Mouse (Mus musculus) lung, embryonic 14.5 days (tissue): ENCODE data around the gene Dmp1. TPM values are rescaled to one million over a fixed set of nuclear protein-coding genes. Genes with fewer than 3 reads are reported as not detected.

Source experiments
- ATAC-seq: fragments of 200-750 bp; cut with Nextera tagmentation; 2 replicates; pipeline ENCODE4 v1.8.0; 2017; ENCODE audit warnings: mild to moderate bottlenecking, moderate TSS enrichment, moderate library complexity; ENCODE audit not compliant: insufficient read depth
- DNase-seq: peaks from one replicate; pipeline ENCODE4 v3.0.0-alpha.2; 2015
- H3K27ac ChIP-seq: fragments of 300-500 bp; sonication (generic); 2 replicates; pipeline ENCODE4 v1.5.1; 2014; ENCODE audit warnings: low read depth, mild to moderate bottlenecking, moderate library complexity
- H3K27me3 ChIP-seq: fragments of 300-500 bp; sonication (generic); 2 replicates; pipeline ENCODE4 v1.6.1; 2014; ENCODE audit warnings: low read length, control low read depth; ENCODE audit not compliant: insufficient read depth
- H3K36me3 ChIP-seq: fragments of 300-500 bp; sonication (generic); 2 replicates; pipeline ENCODE4 v1.6.1; 2014; ENCODE audit warnings: control low read depth; ENCODE audit not compliant: insufficient read depth
- H3K4me1 ChIP-seq: fragments of 300-500 bp; sonication (generic); 2 replicates; pipeline ENCODE4 v1.6.1; 2014; ENCODE audit warnings: antibody characterized with exemption, control low read depth; ENCODE audit not compliant: insufficient read depth
- H3K4me2 ChIP-seq: fragments of 300-500 bp; sonication (generic); 2 replicates; pipeline ENCODE4 v1.6.1; 2014; ENCODE audit warnings: mild to moderate bottlenecking
- H3K4me3 ChIP-seq: fragments of 300-500 bp; sonication (generic); 2 replicates; pipeline ENCODE4 v1.5.1; 2014; ENCODE audit warnings: low read depth, low read length
- H3K9ac ChIP-seq: fragments of 300-500 bp; sonication (generic); 2 replicates; pipeline ENCODE4 v1.6.1; 2014
- H3K9me3 ChIP-seq: fragments of 300-500 bp; sonication (generic); 2 replicates; pipeline ENCODE4 v1.6.1; 2016; ENCODE audit warnings: low read depth, low read length, control low read depth
- CTCF ChIP-seq: IDR thresholded peaks from 2 replicates; pipeline ENCODE4 v1.5.1; 2016; ENCODE audit warnings: antibody characterized with exemption, low read depth
- WGBS: fragments of 180-500 bp; shearing (Covaris S2); extraction: QIAGEN DNeasy Blood & Tissue Kit; methylation state at CpG from one replicate; pipeline ENCODE4 v1.1.7; 2014; 5-methylcytosine and 5-hydroxymethylcytosine counted together
- polyA plus RNA-seq: library from polyadenylated mRNA; unstranded; fragments of >200 nt; fragmentation: Nextera tagmentation; extraction: Ambion mirVana; gene quantifications from 2 replicates; pipeline ENCODE4 v1.2.1, GENCODE M21; 2014

Gene Dmp1
- 0.47 and 0.86 TPM in 2 replicates for polyA plus RNA-seq

DNA sequence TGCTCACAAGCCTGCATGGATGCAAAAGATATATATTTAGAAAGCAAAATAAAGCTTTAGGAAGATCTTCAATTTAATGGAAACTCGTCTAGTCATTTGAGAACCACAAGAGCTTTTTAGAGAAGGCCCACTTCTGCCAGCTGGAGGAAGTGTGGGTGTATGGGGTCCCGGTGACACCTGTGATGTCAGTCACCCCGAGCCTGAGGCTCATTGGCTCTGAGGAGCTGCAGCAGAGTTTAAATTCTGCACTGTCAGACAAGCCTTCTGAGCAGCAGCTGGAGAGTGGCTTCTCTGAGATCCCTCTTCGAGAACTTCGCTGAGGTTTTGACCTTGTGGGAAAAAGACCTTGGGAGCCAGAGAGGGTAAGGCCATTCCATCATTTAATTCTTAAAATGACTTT is at the start of gene Dmp1:
Dmp1 (plus strand) TSS at position 263 of the 400 bp plus-strand sequence.
- no peaks in the 10 kb centered on the region for H3K4me1 ChIP-seq
- no peaks in the 10 kb centered on the region for H3K9me3 ChIP-seq
- TF ChIP-seq CTCF: no peak
- no peak within 1 kb of the TSS for H3K9ac ChIP-seq
- no peak within 1 kb of the TSS for H3K4me3 ChIP-seq
- H3K4me2 ChIP-seq: no peak within 1 kb of the TSS
- 55% methylated on average over 5 of the region's 5 CpGs for whole genome bisulfite sequencing
- H3K36me3 ChIP-seq: no peaks in the 10 kb centered on the region
- H3K27me3 ChIP-seq: no peaks in the 10 kb centered on the region
- ATAC-seq: no peak
- DNase-seq: no peak
- H3K27ac ChIP-seq: no peak within 1 kb of the TSS

DNA sequence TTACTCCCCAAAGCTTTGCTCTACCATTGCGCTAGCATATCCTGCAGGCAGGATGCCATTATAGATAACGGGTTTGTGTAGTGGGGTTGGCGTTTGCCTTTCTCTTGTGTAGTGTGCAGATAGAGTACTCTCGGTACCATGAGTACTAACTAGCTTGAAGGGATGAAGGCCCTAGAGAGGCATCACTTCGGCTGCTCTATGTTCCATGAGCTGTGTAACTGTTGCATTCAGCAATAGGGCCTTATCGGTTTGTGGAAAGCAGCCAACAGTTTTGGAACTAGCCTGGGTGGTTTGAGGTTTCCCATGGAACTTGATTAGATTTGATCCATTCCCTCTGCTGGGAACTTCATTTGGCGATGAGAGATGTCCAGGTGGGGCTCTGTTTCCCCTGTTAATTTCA is 44.7 kb upstream of the Dmp1 start:
- 84% methylated on average over 7 of the region's 7 CpGs for WGBS
- Histone ChIP-seq H3K9me3 (no peaks in the 10 kb centered on the region), H3K9ac (no peak overlapping the region), H3K4me1 (peaks cover 8% of the 10 kb centered on the region; the same call in 1 of the 2 replicates), H3K4me3 (no peak overlapping the region), H3K4me2 (no peak overlapping the region), H3K27ac (no peak overlapping the region), H3K36me3 (no peaks in the 10 kb centered on the region), H3K27me3 (no peaks in the 10 kb centered on the region)
- no peak for TF ChIP-seq CTCF
- DNase-seq: no peak
- ATAC-seq: no peak

DNA sequence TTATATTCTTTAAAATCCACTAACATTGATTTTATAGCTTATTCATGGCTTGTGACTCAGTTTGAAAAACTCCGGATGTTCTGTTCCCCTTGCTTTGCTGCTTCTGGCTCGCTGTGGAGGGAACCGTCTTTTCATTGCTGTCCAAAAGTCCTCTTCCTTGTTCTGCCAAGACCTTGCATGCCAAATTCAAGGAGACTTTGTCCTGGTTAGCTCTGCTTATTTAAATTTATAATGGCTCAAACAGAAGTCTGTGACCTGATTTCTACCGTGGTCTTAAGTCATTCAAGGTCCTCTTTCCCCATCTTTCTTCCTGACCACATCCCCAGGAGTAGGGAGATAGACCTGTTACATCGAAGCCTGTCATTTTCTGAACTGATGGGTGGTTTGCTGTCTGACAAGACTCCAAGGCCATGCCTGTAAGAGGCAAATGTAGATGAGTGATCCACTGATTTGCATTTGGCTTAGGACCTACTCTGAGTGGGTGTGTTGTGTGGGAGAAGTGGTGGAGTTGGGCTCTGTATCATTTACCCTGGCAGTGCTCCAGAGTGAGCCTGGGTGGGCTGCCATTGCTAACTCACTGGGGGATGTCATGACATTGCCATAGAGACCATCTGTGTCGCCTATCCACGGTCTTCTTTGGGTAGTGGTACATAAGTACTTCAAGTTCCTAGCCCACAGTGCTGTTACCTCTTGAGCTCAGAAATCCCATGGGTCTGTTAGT is 43.9 kb upstream of the Dmp1 start:
- DNase-seq: peak; percentile 46
- ATAC-seq: no peak
- WGBS: 74% methylated on average over 7 of the region's 7 CpGs
- Histone ChIP-seq H3K27me3 (no peaks in the 10 kb centered on the region), H3K4me3 (no peak overlapping the region), H3K9me3 (no peaks in the 10 kb centered on the region), H3K4me1 (peaks cover 8% of the 10 kb centered on the region; the same call in 1 of the 2 replicates), H3K9ac (no peak overlapping the region), H3K27ac (no peak overlapping the region), H3K4me2 (no peak overlapping the region), H3K36me3 (no peaks in the 10 kb centered on the region)
- no peak for TF ChIP-seq CTCF

GRCm38 (mm10) chr5:104160581-104160980 is 41.8 kb upstream of the Dmp1 start:
- no peak for TF ChIP-seq CTCF
- peak; percentile 30 for DNase-seq
- peaks cover 8% of the 10 kb centered on the region; the same call in 1 of the 2 replicates for H3K4me1 ChIP-seq
- H3K27me3 ChIP-seq: no peaks in the 10 kb centered on the region
- ATAC-seq: no peak
- H3K9me3 ChIP-seq: no peaks in the 10 kb centered on the region
- H3K9ac ChIP-seq: no peak overlapping the region
- H3K27ac ChIP-seq: peak overlapping the region; percentile 58
- H3K4me3 ChIP-seq: no peak overlapping the region
- no peak overlapping the region for H3K4me2 ChIP-seq
- no peaks in the 10 kb centered on the region for H3K36me3 ChIP-seq
- 53% methylated on average over 3 of the region's 3 CpGs for WGBS

DNA sequence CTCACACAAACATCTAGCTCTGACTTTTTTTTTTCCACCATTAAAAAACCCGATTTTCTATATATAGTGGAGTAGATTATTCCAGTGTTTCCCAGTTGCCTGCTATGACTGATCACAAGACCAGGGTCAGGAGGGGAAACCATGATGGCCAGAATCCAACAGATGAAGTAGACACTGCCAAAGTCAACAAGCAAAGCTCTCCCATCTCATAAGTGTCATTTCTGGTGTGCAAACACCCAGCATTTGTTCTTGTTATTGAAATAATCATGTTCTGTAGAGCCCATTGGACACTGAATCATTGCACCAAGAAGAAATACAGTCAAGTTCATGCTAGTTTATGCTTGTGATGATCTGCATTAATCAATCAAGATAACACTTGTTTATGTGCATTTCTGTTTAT is 41.0 kb upstream of the Dmp1 start:
- TF ChIP-seq CTCF: no peak
- Histone ChIP-seq H3K9ac (no peak overlapping the region), H3K27me3 (no peaks in the 10 kb centered on the region), H3K4me3 (no peak overlapping the region), H3K9me3 (no peaks in the 10 kb centered on the region), H3K4me2 (no peak overlapping the region), H3K4me1 (peaks cover 8% of the 10 kb centered on the region; the same call in 1 of the 2 replicates), H3K27ac (no peak overlapping the region), H3K36me3 (no peaks in the 10 kb centered on the region)
- ATAC-seq (peak; percentile 89), DNase-seq (peak; percentile 94)
- 23% methylated on average over 1 of the region's 1 CpGs for WGBS

GRCm38 (mm10) chr5:104163536-104163935 is 38.9 kb upstream of the Dmp1 start:
- H3K9me3 ChIP-seq: no peaks in the 10 kb centered on the region
- ATAC-seq (no peak), DNase-seq (no peak)
- no peak for TF ChIP-seq CTCF
- WGBS: 75% methylated on average over 4 of the region's 4 CpGs
- H3K4me2 ChIP-seq: no peak overlapping the region
- no peaks in the 10 kb centered on the region for H3K36me3 ChIP-seq
- H3K9ac ChIP-seq: no peak overlapping the region
- no peak overlapping the region for H3K27ac ChIP-seq
- no peak overlapping the region for H3K4me3 ChIP-seq
- peaks cover 8% of the 10 kb centered on the region; the same call in 1 of the 2 replicates for H3K4me1 ChIP-seq
- no peaks in the 10 kb centered on the region for H3K27me3 ChIP-seq

DNA sequence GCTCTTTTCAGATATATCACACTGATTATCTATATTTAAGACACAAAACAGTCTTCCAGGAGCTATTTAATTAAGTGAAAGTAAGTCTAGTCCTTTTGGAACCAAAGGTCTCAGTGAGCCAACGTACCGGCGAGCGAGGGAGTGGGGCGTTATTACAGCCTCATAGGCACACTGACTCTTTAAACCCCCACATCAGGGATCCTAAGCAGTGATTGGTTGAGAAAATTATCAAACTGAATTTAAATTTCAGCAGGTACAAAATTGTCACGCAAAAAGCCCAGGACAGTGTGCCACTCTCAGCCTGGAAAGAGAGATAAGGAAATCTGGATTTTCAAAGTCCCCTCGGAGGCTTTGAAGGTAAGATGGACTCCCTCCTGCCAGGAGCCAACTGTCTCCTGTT is 32.0 kb upstream of the Dmp1 start, which contains the start of gene Dspp:
Dspp (plus strand) TSS at position 301 of the 400 bp plus-strand sequence.
- no peak within 1 kb of the TSS for H3K27ac ChIP-seq
- no peaks in the 10 kb centered on the region for H3K4me1 ChIP-seq
- no peak within 1 kb of the TSS for H3K9ac ChIP-seq
- 74% methylated on average over 7 of the region's 7 CpGs for WGBS
- ATAC-seq (no peak), DNase-seq (no peak)
- no peak within 1 kb of the TSS for H3K4me3 ChIP-seq
- no peak within 1 kb of the TSS for H3K4me2 ChIP-seq
- H3K36me3 ChIP-seq: no peaks in the 10 kb centered on the region
- no peak for TF ChIP-seq CTCF
- H3K9me3 ChIP-seq: no peaks in the 10 kb centered on the region
- H3K27me3 ChIP-seq: no peaks in the 10 kb centered on the region
